Mouse (Mus musculus) hindbrain, embryonic 12.5 days (tissue): ENCODE data around the gene Tnfsf13. TPM values are rescaled to one million over a fixed set of nuclear protein-coding genes. Genes with fewer than 3 reads are reported as not detected.
"Not testable (repeated sequence)": the region's sequence is repeated elsewhere in the genome, so short reads cannot be mapped to it uniquely, and the experiment has no call there.

Experiments
- ATAC-seq: fragments of 200-750 bp; cut with Nextera tagmentation; 2 replicates; pipeline ENCODE4 v1.8.0; 2017; ENCODE audit warnings: moderate TSS enrichment; ENCODE audit not compliant: low FRiP score
- H3K27ac ChIP-seq: fragments of 300-500 bp; sonication (generic); 2 replicates; pipeline ENCODE4 v1.5.1; 2016; ENCODE audit warnings: mild to moderate bottlenecking
- H3K27me3 ChIP-seq: fragments of 300-500 bp; sonication (generic); 2 replicates; pipeline ENCODE4 v1.6.1; 2016; ENCODE audit warnings: mild to moderate bottlenecking
- H3K36me3 ChIP-seq: fragments of 300-500 bp; sonication (generic); 2 replicates; pipeline ENCODE4 v1.6.1; 2016; ENCODE audit warnings: mild to moderate bottlenecking
- H3K4me1 ChIP-seq: fragments of 300-500 bp; sonication (generic); 2 replicates; pipeline ENCODE4 v1.6.1; 2016
- H3K4me2 ChIP-seq: fragments of 300-500 bp; sonication (generic); replicated peaks from 2 replicates; pipeline ENCODE4 v1.6.1; 2016; ENCODE audit warnings: mild to moderate bottlenecking
- H3K4me3 ChIP-seq: fragments of 300-500 bp; sonication (generic); 2 replicates; pipeline ENCODE4 v1.5.1; 2016; ENCODE audit warnings: mild to moderate bottlenecking
- H3K9ac ChIP-seq: fragments of 300-500 bp; sonication (generic); 2 replicates; pipeline ENCODE4 v1.6.1; 2016; ENCODE audit warnings: mild to moderate bottlenecking, moderate library complexity
- H3K9me3 ChIP-seq: fragments of 300-500 bp; sonication (generic); replicated peaks from 2 replicates; pipeline ENCODE4 v1.6.1; 2016; ENCODE audit warnings: mild to moderate bottlenecking
- WGBS: fragments of 180-500 bp; shearing (Covaris S2); methylation state at CpG from one replicate; pipeline ENCODE4 v1.1.7; 2016; 5-methylcytosine and 5-hydroxymethylcytosine counted together
- polyA plus RNA-seq: library from polyadenylated mRNA; unstranded; fragments of >200 nt; fragmentation: Nextera tagmentation; extraction: Ambion mirVana; gene quantifications from 2 replicates; pipeline ENCODE4 v1.2.1, GENCODE M21; 2016

Gene Tnfsf13
- polyA plus RNA-seq, 1 experiment from 2014 or later, result 0.49 TPM

DNA sequence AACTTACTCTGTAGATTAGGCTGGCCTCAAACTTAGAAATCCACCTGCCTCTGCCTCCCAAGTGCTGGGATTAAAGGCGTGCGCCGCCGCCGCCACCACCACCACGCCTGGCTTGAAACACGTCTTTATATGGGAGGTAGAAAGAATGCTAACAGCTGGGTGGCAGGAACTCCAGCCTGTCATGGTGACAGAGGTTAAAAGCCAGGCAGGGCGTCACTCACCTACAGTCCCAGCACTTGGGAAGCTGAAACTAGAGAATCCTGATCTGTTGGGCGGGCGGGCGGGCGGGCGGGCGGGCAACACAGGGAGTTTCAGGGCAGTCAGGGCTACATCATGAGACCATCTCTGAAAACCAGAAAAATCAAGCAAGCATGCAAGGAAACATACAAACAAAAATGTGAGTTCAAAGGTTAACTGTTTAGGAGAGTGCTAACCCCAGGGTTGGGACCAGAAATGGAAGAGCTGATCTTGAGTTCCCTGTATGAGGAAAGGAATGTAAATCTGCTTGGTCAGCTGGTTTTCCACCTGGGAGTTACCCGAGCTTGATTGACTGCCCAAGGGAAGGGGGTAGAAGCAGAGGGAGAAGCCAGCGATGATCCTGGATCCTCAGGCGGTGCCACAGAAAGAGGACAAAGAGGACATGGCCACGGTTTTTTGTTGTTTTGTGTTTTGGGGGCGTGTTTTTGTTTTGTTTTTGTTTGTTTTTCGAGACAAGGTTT is 27.5 kb upstream of the Tnfsf13 start:
- H3K27ac ChIP-seq, result no peak overlapping the region
- H3K9me3 ChIP-seq, result no peaks in the 10 kb centered on the region
- H3K4me3 ChIP-seq, result no peak overlapping the region
- 0 out of 2 replicates have a peak, but pooled peaks cover 2% of the 10 kb centered on the region for H3K27me3 ChIP-seq
- ATAC-seq, result no peak
- H3K9ac ChIP-seq, result no peak overlapping the region
- H3K4me2 ChIP-seq, result no peak overlapping the region
- H3K36me3 ChIP-seq, result no peaks in the 10 kb centered on the region
- WGBS, result 74% methylated on average over 20 of the region's 20 CpGs
- H3K4me1 ChIP-seq, result peaks cover 7% of the 10 kb centered on the region

DNA sequence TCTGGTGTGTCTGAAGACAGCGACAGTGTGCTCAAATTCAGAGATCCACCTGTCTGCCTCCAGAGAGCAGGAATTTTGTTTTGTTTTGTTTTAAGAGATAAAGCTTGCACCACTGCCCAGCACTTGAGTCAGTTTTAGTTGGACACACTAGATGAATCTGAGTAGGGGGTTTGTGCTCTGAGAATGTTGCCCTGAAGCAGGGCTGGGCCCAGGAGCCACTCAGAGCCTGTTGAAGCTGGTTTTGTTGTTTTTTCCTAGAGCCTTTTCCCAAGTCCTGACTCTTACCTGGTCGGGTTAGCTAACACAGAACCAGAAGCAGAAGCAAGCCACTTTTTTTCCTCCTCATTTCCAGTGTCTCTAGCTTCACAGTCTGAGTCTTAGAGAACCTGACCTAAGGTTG is 25.5 kb upstream of the Tnfsf13 start:
- H3K9ac ChIP-seq, result no peak overlapping the region
- no peak for ATAC-seq
- WGBS, result 80% methylated on average over 2 of the region's 2 CpGs

DNA sequence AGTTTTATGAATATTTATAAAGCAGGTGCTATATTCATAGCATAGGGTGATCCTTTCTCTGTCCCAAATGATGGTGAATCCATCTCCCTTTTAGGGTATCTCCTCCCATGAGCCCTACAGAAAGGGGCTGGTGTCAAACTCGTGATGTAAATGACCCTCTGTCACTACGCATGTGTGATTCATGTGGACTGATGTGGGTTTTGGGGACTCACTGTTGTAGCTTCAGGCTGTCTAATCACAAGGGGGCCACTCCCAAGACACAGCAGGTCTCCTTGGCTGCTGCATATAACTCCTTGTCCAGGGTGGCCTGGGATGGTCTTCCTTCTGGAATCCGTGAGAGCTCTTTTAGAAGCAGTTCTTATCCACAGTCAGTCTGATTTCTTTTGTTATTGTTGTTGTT is 24.9 kb upstream of the Tnfsf13 start:
- WGBS, result 69% methylated on average over 3 of the region's 3 CpGs
- H3K9me3 ChIP-seq, result no peaks in the 10 kb centered on the region
- ATAC-seq, result no peak
- no peak overlapping the region for H3K4me2 ChIP-seq
- no peaks in the 10 kb centered on the region for H3K4me1 ChIP-seq
- no peaks in the 10 kb centered on the region for H3K36me3 ChIP-seq
- 0 out of 2 replicates have a peak, but pooled peaks cover 2% of the 10 kb centered on the region for H3K27me3 ChIP-seq
- no peak overlapping the region for H3K27ac ChIP-seq
- no peak overlapping the region for H3K9ac ChIP-seq
- no peak overlapping the region for H3K4me3 ChIP-seq

More for the DNA sequence above, 25.5 kb upstream of the Tnfsf13 start:
- no peak overlapping the region for H3K27ac ChIP-seq
- H3K4me1 ChIP-seq, result peaks cover 5% of the 10 kb centered on the region
- 0 out of 2 replicates have a peak, but pooled peaks cover 2% of the 10 kb centered on the region for H3K27me3 ChIP-seq
- no peaks in the 10 kb centered on the region for H3K36me3 ChIP-seq
- no peaks in the 10 kb centered on the region for H3K9me3 ChIP-seq
- H3K4me2 ChIP-seq, result no peak overlapping the region
- no peak overlapping the region for H3K4me3 ChIP-seq

DNA sequence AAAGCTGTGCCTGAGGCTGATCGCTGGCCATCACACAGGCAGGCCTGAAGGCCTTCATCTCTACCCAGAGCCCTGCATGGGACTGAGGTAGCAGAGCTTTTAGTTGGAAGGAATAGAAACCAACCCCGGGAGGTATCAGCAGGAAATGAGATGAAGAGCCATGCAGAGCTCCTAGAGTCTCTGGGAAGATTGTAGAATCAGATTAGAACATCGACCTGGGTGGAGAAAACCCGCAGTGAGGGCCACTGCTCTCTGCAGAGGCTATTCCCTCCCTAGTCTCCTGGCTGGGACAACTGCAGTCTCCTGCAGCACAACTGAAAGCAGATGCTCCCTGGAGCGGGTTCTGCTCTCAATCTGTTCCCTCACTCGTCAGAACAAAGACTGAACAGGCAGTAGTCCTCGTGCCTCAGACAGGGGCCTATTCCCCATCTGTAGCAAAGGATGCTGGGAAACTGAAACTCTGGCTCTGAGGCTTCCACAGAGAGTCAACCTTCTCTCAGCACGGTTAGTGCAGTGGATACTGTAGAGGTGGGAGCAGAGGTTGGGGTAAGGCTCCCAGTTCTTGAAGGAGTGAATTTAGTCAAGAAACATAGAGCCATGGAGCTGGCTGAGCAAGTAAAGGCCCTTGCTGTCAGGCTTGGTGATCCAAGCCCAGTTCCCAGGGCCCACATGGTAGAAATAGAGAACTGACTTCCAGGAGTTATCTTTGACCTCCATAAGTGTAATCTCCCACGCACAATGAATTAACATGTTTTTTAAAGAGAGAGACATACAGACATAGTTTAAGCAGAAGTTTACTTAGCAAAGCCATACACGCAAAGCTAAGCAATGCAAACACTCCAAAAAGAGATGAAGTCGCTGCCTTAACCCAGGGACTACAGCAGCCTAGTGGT is 24.2 kb upstream of the Tnfsf13 start:
- no peak overlapping the region for H3K9ac ChIP-seq

DNA sequence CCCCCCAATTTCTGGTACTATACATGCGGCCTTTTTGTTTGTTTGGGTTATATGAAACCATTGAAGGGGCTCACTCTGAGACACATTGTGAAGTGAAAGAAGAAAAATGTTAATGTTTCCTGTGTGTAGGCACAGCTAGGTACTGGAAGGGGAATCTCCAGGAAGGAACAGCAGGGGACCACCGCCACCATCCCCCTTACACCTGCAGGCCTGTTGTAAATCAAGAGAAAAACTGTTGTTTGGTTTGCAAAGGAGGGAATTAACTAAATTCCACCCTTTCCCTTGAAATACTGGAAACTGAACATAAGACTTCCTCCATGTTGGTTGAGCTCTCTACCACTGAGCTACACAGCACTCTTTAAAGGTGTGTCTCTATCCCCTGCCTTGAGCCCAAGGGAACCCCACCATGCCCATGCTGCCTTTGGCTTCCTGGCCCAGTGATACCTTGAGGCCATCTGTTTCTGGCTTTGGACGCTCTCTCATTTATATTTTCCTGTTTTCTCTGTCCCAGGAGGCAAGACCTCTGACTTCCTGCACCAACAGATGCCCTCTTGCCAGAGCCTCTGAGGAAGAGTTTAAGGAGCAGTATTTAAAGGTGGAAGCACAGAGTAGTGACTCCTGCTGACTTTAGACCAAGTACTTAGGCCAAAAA is 23.2 kb upstream of the Tnfsf13 start:
- Histone ChIP-seq H3K27ac (no peak overlapping the region), H3K27me3 (0 out of 2 replicates have a peak, but pooled peaks cover 2% of the 10 kb centered on the region), H3K4me1 (no peaks in the 10 kb centered on the region), H3K4me2 (no peak overlapping the region), H3K4me3 (no peak overlapping the region), H3K9me3 (no peaks in the 10 kb centered on the region), H3K36me3 (no peaks in the 10 kb centered on the region), H3K9ac (no peak overlapping the region)
- no peak for ATAC-seq
- 77% methylated on average over 3 of the region's 3 CpGs for WGBS

More for the DNA sequence above, 24.2 kb upstream of the Tnfsf13 start:
- Histone ChIP-seq H3K36me3 (no peaks in the 10 kb centered on the region), H3K27me3 (0 out of 2 replicates have a peak, but pooled peaks cover 2% of the 10 kb centered on the region), H3K9me3 (no peaks in the 10 kb centered on the region), H3K4me1 (no peaks in the 10 kb centered on the region), H3K27ac (no peak overlapping the region), H3K4me2 (no peak overlapping the region), H3K4me3 (no peak overlapping the region)
- ATAC-seq, result no peak
- WGBS, result 47% methylated on average over 11 of the region's 11 CpGs

DNA sequence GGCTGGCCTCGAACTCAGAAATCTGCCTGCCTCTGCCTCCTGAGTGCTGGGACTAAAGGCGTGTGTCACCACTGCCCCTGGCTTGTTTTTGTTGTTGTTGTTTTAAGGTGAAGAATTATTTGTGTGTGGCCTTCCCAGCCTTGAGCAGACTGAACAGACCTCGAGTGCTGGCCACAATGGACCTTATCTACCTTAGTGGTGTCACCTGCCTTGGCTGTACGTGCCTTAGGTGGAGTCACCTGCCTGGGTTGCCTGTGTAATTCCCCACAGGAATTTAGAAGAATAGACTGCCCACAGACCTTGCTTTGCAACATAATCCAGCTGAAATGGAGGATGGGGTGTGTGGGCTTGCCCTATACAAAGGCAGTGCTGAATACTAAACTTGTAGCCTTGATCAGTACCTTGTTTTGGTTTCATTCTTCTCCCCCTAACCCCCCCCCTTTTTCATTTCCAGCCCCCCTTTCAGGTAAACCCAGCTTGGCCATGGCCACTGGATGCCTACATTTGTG is 22.3 kb upstream of the Tnfsf13 start:
- Histone ChIP-seq H3K27ac (no peak overlapping the region), H3K9me3 (no peaks in the 10 kb centered on the region), H3K4me2 (no peak overlapping the region), H3K36me3 (no peaks in the 10 kb centered on the region), H3K27me3 (no peaks in the 10 kb centered on the region), H3K4me1 (no peaks in the 10 kb centered on the region), H3K4me3 (no peak overlapping the region), H3K9ac (no peak overlapping the region)
- WGBS, result 81% methylated on average over 4 of the region's 4 CpGs
- no peak for ATAC-seq

DNA sequence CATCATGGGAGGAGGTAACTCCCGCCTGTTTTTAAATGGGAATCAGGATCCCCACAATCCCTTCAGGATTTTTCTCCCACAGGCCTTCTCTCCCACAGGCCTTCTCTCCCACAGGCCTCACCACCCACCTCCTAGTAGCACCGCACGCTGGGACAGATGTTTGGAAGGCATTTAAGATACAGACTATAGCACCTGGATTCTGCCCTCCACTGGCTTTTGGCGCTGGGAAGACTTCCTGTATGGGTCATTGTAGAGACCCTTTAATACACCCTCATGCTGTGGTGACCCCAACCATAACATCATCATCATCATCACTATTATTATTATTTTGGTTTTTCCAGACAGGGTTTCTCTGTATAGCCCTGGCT is 21.9 kb upstream of the Tnfsf13 start:
- Histone ChIP-seq H3K4me2 (no peak overlapping the region), H3K27me3 (no peaks in the 10 kb centered on the region), H3K9ac (no peak overlapping the region), H3K36me3 (no peaks in the 10 kb centered on the region), H3K27ac (no peak overlapping the region), H3K9me3 (no peaks in the 10 kb centered on the region), H3K4me3 (no peak overlapping the region), H3K4me1 (no peaks in the 10 kb centered on the region)
- no peak for ATAC-seq
- WGBS, result 84% methylated on average over 4 of the region's 4 CpGs

DNA sequence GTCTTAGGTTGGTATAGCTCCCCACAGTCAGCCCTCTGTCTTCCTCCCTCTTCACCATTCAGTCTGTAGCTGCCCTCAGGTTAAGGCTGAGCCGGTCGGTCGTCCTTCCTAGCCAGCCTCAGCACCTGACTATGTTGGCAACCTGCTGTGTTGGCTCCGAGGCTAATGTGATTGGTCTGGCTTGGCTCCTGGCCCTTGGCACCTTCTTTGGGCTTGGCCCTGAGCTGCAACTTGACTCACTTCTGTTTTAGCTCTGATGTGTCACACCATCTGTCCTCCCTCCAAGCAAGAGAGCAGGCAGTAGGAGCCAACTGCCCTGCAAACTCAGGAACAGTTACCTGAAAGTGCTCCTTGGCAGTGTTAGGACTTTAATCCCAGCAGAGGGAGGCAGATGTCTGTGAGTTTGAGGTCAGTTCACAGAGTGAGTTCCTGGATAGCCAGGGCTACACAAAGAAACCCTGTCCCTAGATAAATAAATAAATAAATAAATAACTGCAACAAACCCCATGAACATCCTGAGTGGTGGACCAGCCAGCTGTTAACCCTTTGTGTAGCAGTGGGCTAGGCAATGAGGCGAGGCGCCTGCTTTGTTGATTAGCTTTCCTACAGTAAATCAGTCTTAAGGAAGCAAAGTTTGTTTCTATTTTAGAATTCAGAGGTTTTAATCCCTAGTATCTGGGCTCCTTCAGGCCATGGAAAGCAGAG is 21.3 kb upstream of the Tnfsf13 start:
- no peaks in the 10 kb centered on the region for H3K36me3 ChIP-seq
- no peak for ATAC-seq
- no peak overlapping the region for H3K4me2 ChIP-seq
- no peaks in the 10 kb centered on the region for H3K4me1 ChIP-seq
- H3K27me3 ChIP-seq, result no peaks in the 10 kb centered on the region
- no peak overlapping the region for H3K4me3 ChIP-seq
- H3K27ac ChIP-seq, result no peak overlapping the region
- WGBS, result 49% methylated on average over 6 of the region's 6 CpGs
- no peaks in the 10 kb centered on the region for H3K9me3 ChIP-seq
- H3K9ac ChIP-seq, result no peak overlapping the region

DNA sequence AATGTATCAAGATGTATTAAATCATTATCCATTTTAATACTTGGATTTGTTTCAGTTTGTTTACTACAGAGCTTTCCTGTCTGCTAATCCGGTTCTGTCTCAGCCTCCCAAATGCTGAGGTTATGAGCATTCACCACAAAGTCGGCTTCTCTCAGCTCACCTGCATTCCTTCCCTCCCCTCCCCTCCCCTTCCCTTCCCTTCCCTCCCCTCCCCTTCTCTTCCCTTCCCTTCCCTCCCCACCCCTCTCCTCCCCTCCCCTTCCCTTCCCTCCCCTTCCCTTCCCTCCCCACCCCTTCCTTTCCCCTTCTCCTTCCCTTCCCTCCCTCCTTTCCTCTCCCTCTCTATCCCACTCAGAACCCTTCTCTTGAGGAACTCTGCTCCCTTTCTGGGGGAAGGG is 19.0 kb upstream of the Tnfsf13 start:
- Histone ChIP-seq H3K4me2 (no peak overlapping the region), H3K27ac (no peak overlapping the region), H3K4me3 (no peak overlapping the region), H3K36me3 (no peaks in the 10 kb centered on the region), H3K4me1 (no peaks in the 10 kb centered on the region), H3K9me3 (no peaks in the 10 kb centered on the region), H3K9ac (no peak overlapping the region), H3K27me3 (no peaks in the 10 kb centered on the region)
- WGBS, result 45% methylated on average over 2 of the region's 2 CpGs
- no peak for ATAC-seq

DNA sequence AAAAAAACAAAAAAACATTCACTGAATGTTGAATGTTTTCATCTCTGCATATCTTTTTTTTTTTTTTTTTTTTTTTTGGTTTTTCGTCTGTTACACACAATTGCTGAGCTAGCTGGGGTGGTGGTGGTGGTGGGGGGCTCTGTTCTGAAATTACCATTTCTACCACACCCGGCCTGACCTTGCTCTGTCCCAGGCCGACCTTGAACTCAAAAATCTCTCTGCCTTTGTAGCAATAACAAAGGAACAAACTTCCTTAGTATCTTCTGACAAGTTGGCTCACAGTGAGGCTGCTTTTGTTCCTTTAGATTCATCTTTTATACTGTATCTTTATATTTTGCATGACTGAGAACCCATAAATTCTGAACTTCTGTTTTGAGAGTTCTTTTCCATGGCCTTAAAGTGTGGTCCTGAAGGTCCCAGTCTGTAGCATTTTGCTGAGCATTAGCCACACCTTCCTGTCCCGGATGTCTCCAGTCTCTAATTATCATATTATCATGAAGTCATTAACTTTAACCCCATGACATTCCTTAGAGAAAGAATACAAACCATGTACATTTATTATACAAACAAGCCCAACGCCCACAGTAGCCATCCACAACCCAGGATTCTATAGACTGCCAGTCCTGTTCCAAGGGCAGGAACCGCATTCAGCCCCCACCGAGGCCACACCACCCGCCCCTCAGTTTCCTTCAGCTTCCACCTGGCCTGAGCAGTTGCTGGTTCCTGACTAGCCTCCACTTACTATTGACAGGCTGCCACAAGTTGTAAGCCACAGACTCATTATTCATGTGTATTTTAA is 18.4 kb upstream of the Tnfsf13 start:
- WGBS, result 70% methylated on average over 8 of the region's 8 CpGs
- H3K27ac ChIP-seq, result no peak overlapping the region

DNA sequence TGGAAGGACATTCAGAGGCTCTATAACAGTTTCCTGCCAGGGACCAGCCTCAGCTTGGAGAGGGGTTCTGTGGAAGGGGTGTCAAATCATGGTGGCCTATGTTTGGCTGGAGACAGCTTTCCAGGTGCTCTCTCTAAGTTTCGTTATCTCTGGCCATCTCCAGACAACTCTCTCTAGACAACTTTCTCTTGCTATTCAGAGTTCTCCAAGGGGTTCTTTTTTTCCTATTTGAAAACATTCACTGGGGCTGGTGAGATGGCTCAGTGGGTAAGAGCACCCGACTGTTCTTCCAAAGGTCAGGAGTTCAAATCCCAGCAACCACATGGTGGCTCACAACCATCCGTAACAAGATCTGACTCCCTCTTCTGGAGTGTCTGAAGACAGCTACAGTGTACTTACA is 17.8 kb upstream of the Tnfsf13 start:
- not testable (repeated sequence) for H3K36me3 ChIP-seq, ATAC-seq, H3K4me2 ChIP-seq, H3K27ac ChIP-seq, H3K9me3 ChIP-seq, H3K9ac ChIP-seq, H3K4me3 ChIP-seq, H3K27me3 ChIP-seq, H3K4me1 ChIP-seq
- 57% methylated on average over 3 of the region's 3 CpGs for WGBS

More for the DNA sequence above, 18.4 kb upstream of the Tnfsf13 start:
- Histone ChIP-seq H3K27me3 (no peaks in the 10 kb centered on the region), H3K4me1 (no peaks in the 10 kb centered on the region), H3K9me3 (no peaks in the 10 kb centered on the region), H3K36me3 (no peaks in the 10 kb centered on the region), H3K4me3 (no peak overlapping the region), H3K9ac (no peak overlapping the region), H3K4me2 (no peak overlapping the region)
- no peak for ATAC-seq
